Mouse (Mus musculus): ENCODE data around the gene Ppm1k. TPM values are rescaled to one million over a fixed set of nuclear protein-coding genes. Genes with fewer than 3 reads are reported as not detected.

Ppm1k gene
- polyA plus RNA-seq, 1 experiment from 2014 or later, result 6.8 TPM

GRCm38 (mm10) chr6:57526933-57527332 is 8.3 kb downstream of the Ppm1k start:
- Histone ChIP-seq H3K27me3 (ENCODE audit: control insufficient read depth, insufficient read depth, low read length) (no peaks in the 10 kb centered on the region), H3K27ac (replicated peaks; ENCODE audit: low read depth, low read length) (no peak overlapping the region), H3K4me2 (ENCODE audit: low read length) (no peak overlapping the region), H3K9me3 (ENCODE audit: control insufficient read depth, low read length) (no peaks in the 10 kb centered on the region), H3K36me3 (ENCODE audit: control insufficient read depth, insufficient read depth, low read length) (no peaks in the 10 kb centered on the region), H3K9ac (replicated peaks; ENCODE audit: low read length) (no peak overlapping the region), H3K4me1 (ENCODE audit: control insufficient read depth, insufficient read depth, low read length) (no peaks in the 10 kb centered on the region), H3K4me3 (replicated peaks; ENCODE audit: low read depth, low read length) (no peak overlapping the region)
- 85% methylated on average over 2 of the region's 2 CpGs for WGBS
- ATAC-seq (ENCODE audit: low FRiP score, low TSS enrichment) (no peak), DNase-seq (no peak)

GRCm38 (mm10) chr6:57524742-57525141 is 10.5 kb downstream of the Ppm1k start:
- Histone ChIP-seq H3K4me3 (replicated peaks; ENCODE audit: low read depth, low read length) (no peak overlapping the region), H3K4me1 (ENCODE audit: control insufficient read depth, insufficient read depth, low read length) (no peaks in the 10 kb centered on the region), H3K9me3 (ENCODE audit: control insufficient read depth, low read length) (no peaks in the 10 kb centered on the region), H3K36me3 (ENCODE audit: control insufficient read depth, insufficient read depth, low read length) (no peaks in the 10 kb centered on the region), H3K27me3 (ENCODE audit: control insufficient read depth, insufficient read depth, low read length) (no peaks in the 10 kb centered on the region), H3K27ac (replicated peaks; ENCODE audit: low read depth, low read length) (no peak overlapping the region), H3K9ac (replicated peaks; ENCODE audit: low read length) (no peak overlapping the region), H3K4me2 (ENCODE audit: low read length) (no peak overlapping the region)
- 94% methylated on average over 10 of the region's 10 CpGs for WGBS
- ATAC-seq (ENCODE audit: low FRiP score, low TSS enrichment) (no peak), DNase-seq (no peak)

- H3K4me2 ChIP-seq (ENCODE audit: low read length), result no peak overlapping the region
- no peak overlapping the region for H3K9ac ChIP-seq (replicated peaks; ENCODE audit: low read length)
- DNase-seq (no peak), ATAC-seq (ENCODE audit: low FRiP score, low TSS enrichment) (no peak)
- H3K27ac ChIP-seq (replicated peaks; ENCODE audit: low read depth, low read length), result no peak overlapping the region
- no peaks in the 10 kb centered on the region for H3K9me3 ChIP-seq (ENCODE audit: control insufficient read depth, low read length)
- no peaks in the 10 kb centered on the region for H3K27me3 ChIP-seq (ENCODE audit: control insufficient read depth, insufficient read depth, low read length)
- 91% methylated on average over 10 of the region's 10 CpGs for WGBS
- 0 out of 2 replicates have a peak, but pooled peaks cover 4% of the 10 kb centered on the region for H3K36me3 ChIP-seq (ENCODE audit: control insufficient read depth, insufficient read depth, low read length)
- no peak overlapping the region for H3K4me3 ChIP-seq (replicated peaks; ENCODE audit: low read depth, low read length)
- no peaks in the 10 kb centered on the region for H3K4me1 ChIP-seq (ENCODE audit: control insufficient read depth, insufficient read depth, low read length)
These were observed 14.3 kb downstream of the Ppm1k start for GRCm38 (mm10) chr6:57520749-57521652.

- WGBS, result 68% methylated on average over 4 of the region's 4 CpGs
- no peak for ATAC-seq (ENCODE audit: low FRiP score, low TSS enrichment)
These were observed 21.3 kb downstream of the Ppm1k start for GRCm38 (mm10) chr6:57514035-57514374.

GRCm38 (mm10) chr6:57513351-57514034 is 21.8 kb downstream of the Ppm1k start:
- no peaks in the 10 kb centered on the region for H3K9me3 ChIP-seq (ENCODE audit: control insufficient read depth, low read length)
- 67% methylated on average over 7 of the region's 7 CpGs for WGBS
- H3K36me3 ChIP-seq (ENCODE audit: control insufficient read depth, insufficient read depth, low read length), result peaks cover 43% of the 10 kb centered on the region
- H3K27ac ChIP-seq (replicated peaks; ENCODE audit: low read depth, low read length), result no peak overlapping the region
- ATAC-seq (ENCODE audit: low FRiP score, low TSS enrichment), result no peak
- no peaks in the 10 kb centered on the region for H3K27me3 ChIP-seq (ENCODE audit: control insufficient read depth, insufficient read depth, low read length)
- no peak overlapping the region for H3K4me3 ChIP-seq (replicated peaks; ENCODE audit: low read depth, low read length)
- no peak overlapping the region for H3K9ac ChIP-seq (replicated peaks; ENCODE audit: low read length)
- no peak for DNase-seq
- H3K4me2 ChIP-seq (ENCODE audit: low read length), result no peak overlapping the region
- H3K4me1 ChIP-seq (ENCODE audit: control insufficient read depth, insufficient read depth, low read length), result no peaks in the 10 kb centered on the region

More at GRCm38 (mm10) chr6:57514035-57514374, 21.3 kb downstream of the Ppm1k start:
- no peak overlapping the region for H3K4me2 ChIP-seq (ENCODE audit: low read length)
- no peaks in the 10 kb centered on the region for H3K9me3 ChIP-seq (ENCODE audit: control insufficient read depth, low read length)
- no peak for DNase-seq
- H3K27ac ChIP-seq (replicated peaks; ENCODE audit: low read depth, low read length), result no peak overlapping the region
- no peaks in the 10 kb centered on the region for H3K27me3 ChIP-seq (ENCODE audit: control insufficient read depth, insufficient read depth, low read length)
- H3K4me1 ChIP-seq (ENCODE audit: control insufficient read depth, insufficient read depth, low read length), result no peaks in the 10 kb centered on the region
- no peak overlapping the region for H3K9ac ChIP-seq (replicated peaks; ENCODE audit: low read length)
- no peak overlapping the region for H3K4me3 ChIP-seq (replicated peaks; ENCODE audit: low read depth, low read length)
- H3K36me3 ChIP-seq (ENCODE audit: control insufficient read depth, insufficient read depth, low read length), result peaks cover 43% of the 10 kb centered on the region

- Histone ChIP-seq H3K9me3 (ENCODE audit: control insufficient read depth, low read length) (no peaks in the 10 kb centered on the region), H3K4me3 (replicated peaks; ENCODE audit: low read depth, low read length) (no peak overlapping the region), H3K4me2 (ENCODE audit: low read length) (no peak overlapping the region), H3K9ac (replicated peaks; ENCODE audit: low read length) (no peak overlapping the region), H3K36me3 (ENCODE audit: control insufficient read depth, insufficient read depth, low read length) (peaks cover 39% of the 10 kb centered on the region), H3K27me3 (ENCODE audit: control insufficient read depth, insufficient read depth, low read length) (no peaks in the 10 kb centered on the region), H3K4me1 (ENCODE audit: control insufficient read depth, insufficient read depth, low read length) (no peaks in the 10 kb centered on the region), H3K27ac (replicated peaks; ENCODE audit: low read depth, low read length) (no peak overlapping the region)
- WGBS, result 96% methylated on average over 5 of the region's 5 CpGs
- DNase-seq, result no peak
- ATAC-seq (ENCODE audit: low FRiP score, low TSS enrichment), result no peak
These were observed 23.4 kb downstream of the Ppm1k start for GRCm38 (mm10) chr6:57511899-57512298.

GRCm38 (mm10) chr6:57503662-57504379 is 31.4 kb downstream of the Ppm1k start:
- ATAC-seq (ENCODE audit: low FRiP score, low TSS enrichment), result no peak
- Histone ChIP-seq H3K4me1 (ENCODE audit: control insufficient read depth, insufficient read depth, low read length) (no peaks in the 10 kb centered on the region), H3K4me2 (ENCODE audit: low read length) (no peak overlapping the region), H3K9me3 (ENCODE audit: control insufficient read depth, low read length) (no peaks in the 10 kb centered on the region), H3K9ac (replicated peaks; ENCODE audit: low read length) (no peak overlapping the region), H3K27me3 (ENCODE audit: control insufficient read depth, insufficient read depth, low read length) (no peaks in the 10 kb centered on the region), H3K36me3 (ENCODE audit: control insufficient read depth, insufficient read depth, low read length) (no peaks in the 10 kb centered on the region), H3K4me3 (replicated peaks; ENCODE audit: low read depth, low read length) (no peak overlapping the region), H3K27ac (replicated peaks; ENCODE audit: low read depth, low read length) (no peak overlapping the region)
- WGBS, result 82% methylated on average over 1 of the region's 3 CpGs
- DNase-seq, result no peak

- no peak for ATAC-seq (ENCODE audit: low FRiP score, low TSS enrichment)
- no peak overlapping the region for H3K4me2 ChIP-seq (ENCODE audit: low read length)
- 80% methylated on average over 2 of the region's 2 CpGs for WGBS
These were observed 36.1 kb downstream of the Ppm1k start for GRCm38 (mm10) chr6:57499209-57499608.

More at GRCm38 (mm10) chr6:57499209-57499608, 36.1 kb downstream of the Ppm1k start:
- Histone ChIP-seq H3K36me3 (ENCODE audit: control insufficient read depth, insufficient read depth, low read length) (no peaks in the 10 kb centered on the region), H3K9me3 (ENCODE audit: control insufficient read depth, low read length) (no peaks in the 10 kb centered on the region), H3K4me1 (ENCODE audit: control insufficient read depth, insufficient read depth, low read length) (no peaks in the 10 kb centered on the region), H3K27me3 (ENCODE audit: control insufficient read depth, insufficient read depth, low read length) (no peaks in the 10 kb centered on the region), H3K4me3 (replicated peaks; ENCODE audit: low read depth, low read length) (no peak overlapping the region), H3K27ac (replicated peaks; ENCODE audit: low read depth, low read length) (no peak overlapping the region), H3K9ac (replicated peaks; ENCODE audit: low read length) (no peak overlapping the region)
- no peak for DNase-seq
